Mouse (Mus musculus) gastrocnemius, postnatal 4 days (tissue): ENCODE measurements at regions not wholly inside any gene's neighbourhood (a gene's known extent, or its start where the extent isn't known, plus 50 kb on each side); places are given as distances from the start of the nearest gene placed in this dataset.

Experiments used
- DNase-seq, 2 experiments: peaks; one replicate each; pipeline ENCODE4 v3.0.0; 2021 to 2022; ENCODE audit warnings: low spot score in 2 of 2, mixed read lengths in 2 of 2

- DNase-seq = no peak
Measured at GRCm38 (mm10) chr1:12318029-12318428, 904.1 kb downstream of the A830018L16Rik start.

- no peak for DNase-seq
Measured at GRCm38 (mm10) chr1:12334186-12334585, 920.3 kb downstream of the A830018L16Rik start.

- DNase-seq = no peak
Measured at GRCm38 (mm10) chr1:12344726-12345438, 931.0 kb downstream of the A830018L16Rik start.

- DNase-seq = no peak
Measured at GRCm38 (mm10) chr1:12345439-12345819, 931.5 kb downstream of the A830018L16Rik start.

GRCm38 (mm10) chr1:12354531-12354930 lies 940.6 kb downstream of the A830018L16Rik start:
- DNase-seq = no peak

GRCm38 (mm10) chr1:12367872-12368271 lies 954.0 kb downstream of the A830018L16Rik start:
- no peak for DNase-seq

- no peak for DNase-seq
Measured at GRCm38 (mm10) chr1:12372968-12373367, 959.1 kb downstream of the A830018L16Rik start.

GRCm38 (mm10) chr1:12398146-12398884 lies 984.4 kb downstream of the A830018L16Rik start:
- DNase-seq = no peak

GRCm38 (mm10) chr1:12405391-12406270 lies 991.7 kb downstream of the A830018L16Rik start:
- no peak for DNase-seq

- no peak for DNase-seq
Measured at GRCm38 (mm10) chr1:12409738-12410523, 996.0 kb downstream of the A830018L16Rik start.

GRCm38 (mm10) chr1:12410524-12410886 lies 996.6 kb downstream of the A830018L16Rik start:
- no peak for DNase-seq

- DNase-seq = no peak
Measured at GRCm38 (mm10) chr1:12424510-12424909, 1010.6 kb downstream of the A830018L16Rik start.

- DNase-seq = no peak
Measured at GRCm38 (mm10) chr1:12437894-12438293, 1024.0 kb downstream of the A830018L16Rik start.

- DNase-seq = no peak
Measured at GRCm38 (mm10) chr1:12466255-12466654, 1052.3 kb downstream of the A830018L16Rik start.

- DNase-seq = no peak
Measured at GRCm38 (mm10) chr1:12478983-12479763, 1065.3 kb downstream of the A830018L16Rik start.

- no peak for DNase-seq
Measured at GRCm38 (mm10) chr1:12500442-12500841, 1086.5 kb downstream of the A830018L16Rik start.

- DNase-seq = no peak
Measured at GRCm38 (mm10) chr1:12507997-12508396, 1094.1 kb downstream of the A830018L16Rik start.

- DNase-seq = peak in 1 of 2 experiments; percentile 18
Measured at GRCm38 (mm10) chr1:12510129-12510816, 1096.4 kb downstream of the A830018L16Rik start.

- DNase-seq = no peak
Measured at GRCm38 (mm10) chr1:12519601-12520000, 1105.7 kb downstream of the A830018L16Rik start.
